Mouse (Mus musculus) testis, adult 2 months (tissue): ENCODE measurements at regions not wholly inside any gene's neighbourhood (a gene's known extent, or its start where the extent isn't known, plus 50 kb on each side); places are given as distances from the start of the nearest gene placed in this dataset.

ENCODE experiments used
- CTCF ChIP-seq: fragments of 200-500 bp; IDR thresholded peaks from 2 replicates; pipeline ENCODE4 v1.5.1; 2012; ENCODE audit warnings: low read depth, mild to moderate bottlenecking, inconsistent platforms, low read length, moderate library complexity; ENCODE audit not compliant: control insufficient read depth, insufficient read depth, insufficient replicate concordance
- POLR2A ChIP-seq: fragments of 200-500 bp; IDR thresholded peaks from 2 replicates; pipeline ENCODE4 v1.6.1; 2012; ENCODE audit warnings: low read depth, mild to moderate bottlenecking, inconsistent platforms, low read length, moderate library complexity; ENCODE audit not compliant: control insufficient read depth

DNA sequence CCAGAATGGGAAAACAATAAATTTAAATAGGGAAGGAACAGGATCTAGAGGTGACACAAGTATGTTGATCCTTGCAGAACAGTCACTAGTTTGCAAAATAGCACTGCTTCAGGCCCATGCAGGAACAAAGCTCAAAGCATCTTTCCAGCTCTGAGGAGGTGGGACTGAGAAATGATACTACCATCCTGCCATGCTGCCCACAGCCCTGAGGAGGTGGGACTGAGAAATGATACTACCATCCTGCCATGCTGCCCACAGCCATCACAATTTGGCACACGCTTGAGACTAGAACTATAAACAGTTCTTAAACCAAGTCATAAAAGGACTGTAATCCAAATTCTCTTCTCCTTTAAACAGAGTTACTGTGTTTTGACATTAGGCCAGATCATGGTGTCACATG is 174.5 kb upstream of the Lrig1 start:
- no peak for TF ChIP-seq CTCF
- no peak for TF ChIP-seq POLR2A
